Mouse (Mus musculus) A20 (cell line): ENCODE data around the gene Cacna2d3.

Experiments
- DNase-seq: peaks from one replicate; pipeline ENCODE4 v3.0.0-alpha.2; 2011; ENCODE audit warnings: low read depth, low spot score

Cacna2d3 gene

DNA sequence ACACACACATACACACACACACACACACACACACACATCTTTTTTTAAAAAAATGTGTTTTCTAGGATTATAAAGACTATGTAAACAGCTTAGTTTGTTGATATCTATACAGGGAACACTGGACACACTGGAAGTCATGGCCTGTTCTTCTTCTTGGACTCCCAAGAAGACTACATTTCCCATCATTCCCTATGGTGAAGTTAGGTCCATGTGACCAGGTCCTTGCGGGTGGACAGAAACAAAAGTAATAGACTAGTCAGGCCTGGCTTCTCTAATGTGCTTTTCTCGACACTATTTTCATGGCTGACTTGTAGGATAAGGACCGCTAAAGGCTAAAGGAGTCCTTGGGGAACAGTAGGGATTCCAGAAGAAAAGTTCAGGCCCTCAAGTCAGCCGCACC is 78.4 kb downstream of the Cacna2d3 start:
- no peak for DNase-seq

DNA sequence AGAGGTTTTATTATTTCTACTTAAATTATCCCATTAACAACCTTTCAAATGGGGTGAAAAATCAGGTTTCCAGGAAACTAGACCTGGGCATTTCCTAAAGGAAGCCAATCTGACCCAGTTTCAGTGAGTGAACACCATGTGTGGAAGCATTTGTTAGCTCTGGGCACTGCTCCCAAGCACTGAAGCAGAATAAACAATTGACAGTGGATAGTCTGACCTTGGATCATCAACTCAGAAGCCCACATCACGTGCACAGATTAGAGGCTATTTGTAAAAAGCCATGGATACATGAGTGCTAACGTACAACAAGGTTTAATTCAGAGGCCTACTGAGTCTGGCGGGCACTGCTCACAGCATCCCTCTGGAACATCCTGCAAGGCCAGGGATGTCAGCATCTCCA is 82.4 kb downstream of the Cacna2d3 start:
- DNase-seq: no peak

DNA sequence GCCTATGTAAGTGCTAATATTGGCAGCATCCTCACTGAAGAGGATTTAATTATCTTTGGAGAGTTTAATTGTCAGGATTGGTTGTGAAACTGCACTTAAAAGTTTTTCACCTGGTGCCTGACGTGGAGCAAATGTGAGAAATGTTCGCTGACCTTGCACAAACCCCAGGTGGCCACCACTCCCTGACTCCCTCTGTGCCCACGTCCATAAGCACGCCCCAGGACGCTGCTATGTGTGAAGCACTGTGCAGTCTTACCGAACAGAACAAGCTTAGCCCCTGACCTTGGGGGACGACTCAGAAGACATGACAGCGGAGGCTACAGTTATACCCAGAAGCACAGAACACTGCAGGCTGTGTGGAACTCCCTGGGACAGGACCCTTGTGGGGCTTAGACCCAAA is 93.5 kb downstream of the Cacna2d3 start:
- DNase-seq: no peak

DNA sequence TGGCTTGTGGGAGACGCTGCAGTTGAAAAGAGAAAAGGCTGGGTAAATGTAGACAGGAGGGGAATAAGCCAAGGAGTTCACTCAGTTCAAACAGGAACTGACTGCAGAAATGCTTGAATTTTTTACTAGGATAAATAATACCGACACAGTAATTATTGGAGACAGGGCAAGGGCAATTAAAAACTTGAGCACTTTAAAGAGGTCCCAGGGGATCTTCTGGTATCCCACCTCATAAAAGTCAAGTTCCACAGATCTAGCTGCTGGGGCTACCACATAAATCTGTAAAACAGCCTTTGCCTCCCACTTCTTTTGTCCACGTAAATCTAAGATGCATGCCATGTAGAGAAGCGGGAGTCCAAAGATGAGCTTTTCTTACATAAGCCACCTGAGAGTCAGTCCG is 109.2 kb downstream of the Cacna2d3 start:
- DNase-seq: no peak

DNA sequence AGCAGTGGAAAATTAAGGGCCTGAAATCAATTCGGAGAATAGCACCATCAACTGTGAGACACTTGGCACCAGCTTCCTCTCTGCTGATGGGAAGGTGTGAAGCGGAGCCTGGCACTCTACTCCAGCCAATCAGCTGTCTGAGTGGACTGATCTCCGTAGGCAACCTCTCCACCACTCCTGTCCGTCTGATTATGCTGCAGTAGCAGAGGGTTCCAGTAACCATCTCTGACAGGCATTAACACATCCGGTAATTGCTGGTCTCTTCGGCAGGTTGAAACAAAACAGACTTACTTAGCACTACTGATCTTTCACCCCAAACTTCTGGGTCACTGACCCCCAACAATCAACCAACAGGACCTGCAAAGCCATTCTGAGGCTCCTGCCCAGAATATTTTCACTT is 112.9 kb downstream of the Cacna2d3 start:
- no peak for DNase-seq

DNA sequence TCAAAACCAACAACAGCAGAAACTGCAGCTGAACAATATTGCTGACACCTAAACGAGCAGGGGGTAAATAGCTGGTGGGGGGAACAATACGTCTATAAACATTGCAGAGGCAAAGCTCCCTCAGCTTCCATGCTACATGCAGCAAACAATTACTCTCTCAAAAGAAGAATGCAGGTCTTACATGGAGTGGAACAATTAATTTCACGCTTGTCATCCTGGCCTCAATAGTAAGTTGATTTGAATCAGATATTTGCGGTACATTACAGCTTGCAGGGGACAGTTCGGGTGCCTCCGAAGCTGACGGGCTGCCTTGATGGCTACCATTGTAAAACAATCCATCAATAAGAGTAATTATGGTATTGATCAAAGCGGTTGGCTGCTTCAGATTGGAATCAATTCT is 122.2 kb downstream of the Cacna2d3 start:
- no peak for DNase-seq

DNA sequence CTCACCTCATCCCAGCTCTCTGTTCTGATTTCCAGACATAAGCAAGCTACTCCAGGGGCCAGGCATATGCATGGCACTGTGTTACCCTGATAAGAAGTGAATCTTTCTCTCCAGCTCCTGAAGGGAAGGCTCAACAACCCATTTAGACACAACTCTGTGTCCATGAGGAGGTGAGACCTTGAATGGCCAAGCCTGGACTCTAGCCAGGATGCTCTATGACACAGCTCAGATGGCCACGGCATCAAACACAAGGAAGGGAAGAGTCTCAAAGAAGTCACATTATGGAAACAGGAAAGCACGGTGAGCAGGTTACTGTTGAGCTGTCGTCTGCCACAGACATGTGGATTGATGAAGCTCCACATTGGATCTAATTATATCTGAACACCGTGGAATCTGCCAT is 128.8 kb downstream of the Cacna2d3 start:
- no peak for DNase-seq

DNA sequence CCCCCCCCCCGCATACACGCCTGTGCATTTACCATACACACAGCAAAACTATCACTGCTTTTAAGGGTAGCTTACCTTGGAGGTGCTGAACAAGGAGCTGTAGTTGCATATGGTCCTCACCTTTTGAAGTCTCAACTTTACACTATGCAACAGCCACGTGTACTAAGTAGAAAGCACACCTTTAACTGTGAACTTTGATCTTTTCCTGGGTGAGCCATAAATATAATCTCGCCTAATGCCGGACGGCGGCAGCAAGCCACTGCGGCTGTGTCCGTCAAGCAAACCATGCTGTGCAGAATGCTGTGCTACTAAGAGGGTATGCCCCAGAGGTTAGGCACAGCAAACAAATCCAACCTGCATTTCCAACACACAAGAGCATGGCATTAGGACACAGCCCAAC is 132.0 kb downstream of the Cacna2d3 start:
- no peak for DNase-seq

DNA sequence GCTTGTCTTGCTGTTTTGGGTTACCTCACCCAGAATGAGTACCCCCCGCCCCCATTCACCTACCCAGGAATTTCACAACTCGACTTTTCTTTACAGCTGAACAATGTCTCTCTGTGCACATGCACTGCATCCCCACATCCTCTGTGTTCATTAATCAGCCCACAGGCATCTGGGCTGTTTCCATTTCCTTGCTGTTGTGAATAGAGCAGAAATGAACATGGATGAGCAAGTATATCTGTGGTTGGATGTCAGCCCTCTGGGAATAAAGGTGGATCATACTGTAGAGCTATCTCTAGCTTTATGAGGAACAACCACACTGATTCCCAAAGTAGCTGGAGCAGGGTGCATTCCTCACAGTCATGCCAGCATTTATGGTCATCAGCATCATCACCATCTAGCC is 139.7 kb downstream of the Cacna2d3 start:
- DNase-seq: no peak

DNA sequence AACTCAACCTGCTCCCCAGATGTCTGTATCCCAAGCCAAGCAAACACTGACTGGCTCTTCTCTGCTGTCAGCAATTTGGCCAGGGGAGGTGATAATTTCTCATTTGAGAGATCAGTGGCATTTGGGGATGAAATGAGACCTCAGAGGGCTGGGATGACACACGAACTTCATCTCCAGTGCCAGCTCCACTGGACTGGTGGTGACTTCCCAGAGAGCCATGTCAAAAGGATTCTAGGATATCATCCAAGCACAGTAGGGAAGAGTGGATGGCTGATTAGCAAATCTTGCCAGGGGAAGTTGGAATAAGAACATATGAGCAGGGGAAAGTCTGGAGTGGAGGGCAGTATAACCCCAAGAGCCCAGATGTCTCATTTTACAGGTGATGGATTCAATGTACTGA is 143.9 kb downstream of the Cacna2d3 start:
- no peak for DNase-seq

DNA sequence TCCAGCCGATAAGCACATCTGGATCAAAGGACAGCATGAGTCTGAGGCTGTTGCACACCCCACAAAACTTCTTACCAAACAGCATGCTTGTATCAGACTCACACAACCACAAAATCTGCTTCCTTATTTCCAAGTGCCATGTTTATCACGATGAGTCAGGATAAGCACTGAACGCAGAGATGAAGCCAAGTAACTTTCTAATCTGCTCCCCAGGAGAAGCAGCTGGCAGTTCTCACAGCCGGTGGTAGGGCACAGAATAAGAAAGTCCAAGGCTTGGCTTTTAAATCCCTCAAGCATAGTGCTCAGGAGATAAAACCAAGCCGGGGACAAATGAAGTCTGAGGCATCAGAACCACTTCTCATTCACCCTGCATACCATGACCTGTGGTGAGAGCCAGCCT is 146.1 kb downstream of the Cacna2d3 start:
- DNase-seq: no peak

DNA sequence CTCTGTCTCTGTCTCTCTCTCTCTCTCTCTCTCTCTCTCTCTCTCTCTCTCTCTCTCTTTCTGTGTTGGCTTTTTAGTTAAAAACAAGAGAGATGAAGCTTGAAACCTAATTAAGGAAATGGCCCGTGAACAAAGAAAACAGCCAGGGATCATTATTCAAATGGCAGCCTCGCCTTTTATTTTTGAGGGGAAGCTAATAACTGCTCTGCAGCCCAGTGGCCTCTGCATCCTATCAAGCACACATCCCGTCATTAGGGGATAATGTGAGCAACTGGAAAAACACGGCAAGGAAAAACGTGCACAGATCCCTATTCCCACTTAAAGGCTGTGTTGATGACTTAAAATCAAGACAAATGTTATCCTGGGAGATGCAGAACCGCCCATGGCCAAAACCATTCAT is 159.0 kb downstream of the Cacna2d3 start:
- no peak for DNase-seq

DNA sequence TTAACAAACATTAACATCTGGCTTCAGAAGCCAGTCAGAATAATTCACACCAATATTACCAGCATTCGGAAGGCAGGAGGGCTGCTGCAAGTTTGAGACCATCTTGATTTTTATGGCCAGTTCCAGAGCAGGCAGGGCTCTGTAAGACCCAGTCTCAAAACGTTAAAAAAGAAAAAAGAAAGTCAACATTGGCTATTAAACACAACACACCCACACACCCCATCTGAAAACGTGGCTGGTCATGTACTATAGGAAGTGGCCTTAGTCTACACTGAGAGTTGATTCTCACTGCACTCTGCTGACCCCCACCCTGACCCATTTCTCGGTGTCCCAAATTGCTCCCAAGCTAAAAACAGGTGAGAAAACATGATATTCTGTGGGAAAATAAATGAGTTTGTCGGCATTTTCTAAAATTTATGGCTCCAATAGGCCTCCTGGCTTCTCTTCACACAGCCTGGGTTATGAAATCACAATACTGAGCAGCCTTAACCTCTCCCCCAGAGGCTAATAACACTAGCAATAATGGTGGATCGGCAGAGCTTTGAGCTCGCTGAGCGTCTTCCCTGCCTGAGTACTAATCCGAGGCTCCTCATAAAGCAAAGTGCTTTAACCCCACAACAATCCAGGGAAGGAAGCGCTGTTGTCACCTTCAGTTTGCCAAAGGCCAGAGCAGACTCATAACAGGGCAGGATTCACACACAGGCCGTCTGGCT is 160.4 kb downstream of the Cacna2d3 start:
- DNase-seq: no peak

DNA sequence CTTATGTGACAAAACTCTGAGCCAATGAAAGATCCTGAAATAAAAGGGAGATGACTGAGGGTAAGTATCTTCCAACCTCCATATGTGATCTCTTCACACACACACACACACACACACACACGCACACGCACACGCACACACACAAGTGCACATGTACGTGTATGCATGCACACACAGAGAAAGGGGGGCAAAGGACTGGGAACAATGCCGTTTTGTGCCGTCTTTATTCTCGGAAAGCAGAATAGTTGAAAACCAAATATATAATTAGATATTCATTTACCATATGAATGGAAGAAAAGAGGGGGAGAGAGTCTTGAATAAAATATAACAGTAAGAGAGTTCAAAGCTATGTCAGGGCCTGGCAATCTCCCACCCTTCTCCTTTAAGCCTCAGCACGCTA is 163.2 kb downstream of the Cacna2d3 start:
- no peak for DNase-seq

DNA sequence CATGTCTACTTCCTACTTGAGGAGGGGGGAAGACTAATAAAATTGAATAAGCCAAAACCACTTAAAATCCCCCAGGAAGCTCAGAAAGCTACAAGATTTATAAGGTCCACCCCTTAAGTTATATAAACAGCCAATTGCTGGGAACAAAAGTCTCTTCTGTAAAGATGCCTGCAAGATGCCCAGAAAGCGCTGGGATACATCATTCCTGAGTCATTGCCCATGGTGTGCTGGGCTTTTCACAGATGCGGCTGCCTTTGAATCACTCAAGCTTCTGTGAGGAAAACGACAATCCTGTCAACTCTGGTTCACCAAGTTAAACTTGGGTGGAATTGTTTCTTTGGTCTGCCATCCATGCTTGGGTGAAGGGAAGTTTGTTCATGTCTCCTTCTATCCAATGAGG is 165.5 kb downstream of the Cacna2d3 start:
- no peak for DNase-seq

DNA sequence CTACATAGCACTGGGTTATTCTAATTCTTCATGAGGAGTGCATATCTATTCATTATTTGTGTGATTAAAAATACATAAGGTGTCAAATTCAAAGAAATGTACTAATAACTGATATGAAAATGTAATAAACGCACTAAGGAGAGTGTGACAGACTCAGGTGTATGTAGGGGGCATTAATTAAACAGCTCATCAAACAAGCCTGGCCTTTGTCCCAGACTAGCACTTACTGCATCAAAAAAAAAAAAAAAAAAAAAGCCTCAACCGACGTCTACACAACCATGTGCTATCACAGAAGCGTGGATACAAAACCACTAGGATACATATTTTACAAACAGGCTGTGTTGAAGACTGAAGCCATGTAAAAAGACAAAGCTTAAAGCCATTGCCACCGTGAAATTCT is 169.2 kb downstream of the Cacna2d3 start:
- DNase-seq: no peak

DNA sequence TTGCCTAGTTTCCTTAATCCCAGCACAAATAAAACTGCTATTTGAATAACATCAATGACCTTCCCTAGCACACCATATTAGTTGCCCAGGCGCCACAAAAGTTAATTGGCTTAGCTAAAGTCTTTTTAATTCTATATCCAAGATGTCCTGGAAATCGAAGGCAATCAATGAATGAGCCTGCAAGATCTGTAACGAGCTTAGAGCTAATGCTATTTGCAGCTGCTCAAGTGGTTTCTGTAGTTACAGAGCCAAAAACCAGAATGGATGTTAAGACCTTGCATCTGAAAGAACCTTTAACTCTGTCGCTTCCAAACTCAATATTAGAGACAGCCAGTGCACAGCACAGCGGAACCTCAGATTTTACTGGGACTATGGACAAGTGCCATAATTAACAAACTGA is 173.0 kb downstream of the Cacna2d3 start:
- DNase-seq: no peak

DNA sequence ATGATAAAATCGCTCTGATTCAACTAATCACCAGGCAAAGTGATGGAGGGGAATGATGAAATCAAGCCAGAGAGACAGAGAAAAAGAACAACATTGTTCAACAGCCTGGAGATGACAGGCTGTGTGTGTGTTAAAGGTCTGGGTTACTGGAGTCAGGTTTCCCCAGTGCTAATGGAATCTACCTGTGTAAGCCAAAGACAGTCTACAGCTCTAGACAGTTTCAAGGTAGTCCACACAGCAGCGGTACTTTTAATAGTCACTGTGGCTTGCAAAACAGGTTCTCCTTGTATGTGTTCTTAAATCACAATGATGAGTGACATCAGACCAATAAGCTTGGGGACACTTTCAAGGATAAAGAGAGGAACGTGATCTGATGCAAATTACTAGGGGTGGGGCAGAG is 191.1 kb downstream of the Cacna2d3 start:
- no peak for DNase-seq

DNA sequence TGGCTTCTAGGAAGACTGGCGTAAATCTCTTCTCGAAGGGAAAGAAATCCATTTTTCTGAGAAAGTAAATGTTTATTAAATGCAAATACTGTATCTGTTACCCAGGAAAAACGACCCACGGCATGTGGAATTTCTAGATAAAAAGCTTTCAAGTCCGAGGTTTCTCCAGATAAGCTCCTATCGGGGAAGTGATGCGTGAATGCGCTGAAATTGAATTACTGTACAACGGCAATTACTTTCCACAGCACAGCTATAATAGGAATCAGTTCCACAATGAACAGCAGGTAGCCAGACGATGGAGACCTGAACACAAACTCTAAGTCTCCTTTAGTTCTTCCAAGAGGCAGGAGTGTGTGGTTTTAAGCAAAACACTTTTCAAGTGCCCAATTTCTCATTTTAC is 193.0 kb downstream of the Cacna2d3 start:
- no peak for DNase-seq

DNA sequence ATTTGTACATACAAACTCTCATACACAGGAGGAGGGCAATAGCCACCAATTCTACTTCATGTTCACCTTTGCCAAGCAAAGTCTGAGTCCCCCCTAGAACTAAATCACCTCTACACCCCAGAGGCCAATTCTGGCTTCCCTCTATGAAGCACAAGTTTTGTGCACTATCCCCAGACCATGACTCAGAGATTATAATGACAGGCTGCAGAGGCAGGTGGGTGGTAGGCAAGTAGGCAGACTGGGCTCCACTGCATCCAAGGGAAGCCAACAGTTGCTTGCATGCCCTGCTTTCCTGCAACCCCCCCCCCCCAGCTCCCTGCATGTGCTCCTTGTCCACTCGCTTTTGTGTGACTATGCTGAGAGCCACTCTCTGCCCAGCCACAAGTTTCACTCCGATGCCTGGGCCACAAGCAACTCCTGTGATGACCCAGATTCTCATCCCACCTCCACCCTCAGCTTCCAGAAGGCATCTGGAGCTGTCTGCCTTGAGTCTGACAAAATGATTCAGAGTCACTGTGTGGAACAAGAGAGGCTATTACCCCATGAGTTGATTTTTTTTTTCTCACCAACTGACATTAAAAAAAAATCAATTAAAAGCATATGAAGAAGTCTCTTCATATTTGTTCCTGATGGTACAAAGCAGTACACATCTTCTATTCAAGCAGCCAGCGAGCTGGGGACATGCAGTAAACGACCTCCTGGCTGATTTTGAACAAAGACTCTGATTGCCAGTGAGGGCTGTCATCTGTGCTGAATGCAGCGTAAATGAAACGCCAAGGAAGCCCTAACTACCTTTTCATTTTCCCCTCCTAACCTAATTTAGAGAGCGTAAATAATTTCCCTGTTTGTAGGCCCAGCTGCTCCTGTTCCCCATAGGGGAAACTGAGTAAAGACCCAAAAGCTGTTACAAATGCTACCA is 201.7 kb downstream of the Cacna2d3 start:
- no peak for DNase-seq

DNA sequence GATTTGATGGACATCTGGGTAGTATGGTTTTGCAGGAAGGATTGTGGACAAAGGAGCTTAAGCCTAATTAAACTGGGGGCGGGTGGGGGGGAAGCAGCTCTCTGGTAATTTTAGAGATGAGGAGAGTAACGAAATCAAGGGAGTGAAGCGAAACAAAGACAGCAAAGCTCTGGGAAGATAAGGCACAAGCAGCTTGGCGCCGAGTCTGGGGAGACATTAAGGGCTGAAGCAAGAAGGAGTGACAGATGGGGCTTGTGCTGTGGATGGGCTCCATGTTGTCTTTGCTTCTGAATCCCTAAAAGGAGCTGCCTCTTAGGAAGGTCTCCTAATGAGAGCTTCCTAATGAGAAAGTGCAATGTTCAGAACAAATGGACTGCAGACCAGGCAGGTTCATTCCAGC is 219.0 kb downstream of the Cacna2d3 start:
- DNase-seq: no peak

DNA sequence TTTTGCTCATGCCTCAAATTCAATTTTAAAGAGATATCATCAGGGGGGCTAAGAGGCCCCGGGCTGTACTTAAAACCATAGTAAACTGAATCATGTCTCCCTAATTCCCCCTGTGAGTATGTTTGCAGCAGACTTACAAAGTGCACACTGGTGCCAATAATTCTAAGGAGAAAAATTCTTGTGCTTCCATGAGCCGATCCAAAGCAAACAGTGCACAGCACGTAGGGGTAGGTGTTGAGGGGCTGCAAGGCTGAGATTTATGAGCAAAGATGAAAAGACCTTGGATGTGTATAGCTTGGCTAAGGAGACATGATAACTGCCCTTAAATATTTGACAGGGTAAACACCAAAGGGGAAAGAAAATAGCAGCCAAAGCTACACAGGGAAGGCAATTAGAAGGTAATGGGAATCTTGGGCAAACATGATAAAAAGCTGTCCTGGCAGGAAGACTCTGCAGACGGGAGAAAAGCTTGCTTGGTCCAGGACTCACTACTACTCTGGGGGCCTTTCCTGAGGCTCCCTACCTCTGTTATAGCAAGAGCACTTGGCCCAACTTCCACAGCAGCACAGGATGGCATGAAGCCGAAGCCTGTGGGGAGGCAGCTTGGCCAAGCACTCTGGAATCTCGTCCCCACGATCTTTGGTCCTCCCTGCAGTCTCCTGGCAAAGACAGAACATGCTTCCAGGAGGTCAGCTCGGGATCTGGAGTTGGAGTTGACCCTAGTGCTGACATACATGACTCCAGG is 222.9 kb downstream of the Cacna2d3 start:
- no peak for DNase-seq
